Mouse (Mus musculus) thymus, adult 2 months (tissue): ENCODE results near the gene Pou6f2. TPM values are rescaled to one million over a fixed set of nuclear protein-coding genes. Genes with fewer than 3 reads are reported as not detected.

Source experiments
- DNase-seq: peaks from one replicate; pipeline ENCODE4 v3.0.0; 2021
- H3K27ac ChIP-seq: fragments of 200-500 bp; 2 replicates; pipeline ENCODE4 v1.5.1; 2012; ENCODE audit warnings: low read length, control low read depth; ENCODE audit not compliant: control insufficient read depth, insufficient read depth
- H3K27me3 ChIP-seq: fragments of 200-500 bp; 2 replicates; pipeline ENCODE4 v1.6.1; 2012; ENCODE audit warnings: mild to moderate bottlenecking, low read length, moderate library complexity, mixed read lengths; ENCODE audit not compliant: control insufficient read depth, insufficient read depth
- H3K36me3 ChIP-seq: fragments of 200-500 bp; 2 replicates; pipeline ENCODE4 v1.6.1; 2012; ENCODE audit warnings: mild to moderate bottlenecking, low read length, moderate library complexity; ENCODE audit not compliant: control insufficient read depth, insufficient read depth
- H3K4me1 ChIP-seq: fragments of 200-500 bp; replicated peaks from 2 replicates; pipeline ENCODE4 v1.6.1; 2012; ENCODE audit warnings: low read length; ENCODE audit not compliant: control insufficient read depth, insufficient read depth
- H3K4me3 ChIP-seq: fragments of 200-500 bp; 2 replicates; pipeline ENCODE4 v1.5.1; 2012; ENCODE audit warnings: mild to moderate bottlenecking, low read length, control low read depth, moderate library complexity; ENCODE audit not compliant: control insufficient read depth, insufficient read depth
- CTCF ChIP-seq: fragments of 200-500 bp; IDR thresholded peaks from 2 replicates; pipeline ENCODE4 v1.5.1; 2012; ENCODE audit warnings: mild to moderate bottlenecking, control low read depth, low read length, moderate library complexity, borderline replicate concordance; ENCODE audit not compliant: control insufficient read depth, poor library complexity, insufficient read depth; ENCODE audit errors: extremely low read depth
- POLR2A ChIP-seq: fragments of 200-500 bp; IDR thresholded peaks from 2 replicates; pipeline ENCODE4 v1.6.1; 2012; ENCODE audit warnings: mild to moderate bottlenecking, low read length, control low read depth, moderate library complexity; ENCODE audit not compliant: control insufficient read depth, poor library complexity, insufficient read depth; ENCODE audit errors: extremely low read depth
- WGBS: fragments of 180-500 bp; shearing (Covaris S2); methylation state at CpG from one replicate; pipeline ENCODE4 v1.1.7; 2018; 5-methylcytosine and 5-hydroxymethylcytosine counted together
- polyA plus RNA-seq: library from polyadenylated mRNA; depleted of rRNA; stranded (reverse); fragments of >200 nt; gene quantifications from 2 replicates; pipeline ENCODE4 v1.2.3, GENCODE M21; 2012

The Pou6f2 gene
- polyA plus RNA-seq, 1 experiment = not detected

DNA sequence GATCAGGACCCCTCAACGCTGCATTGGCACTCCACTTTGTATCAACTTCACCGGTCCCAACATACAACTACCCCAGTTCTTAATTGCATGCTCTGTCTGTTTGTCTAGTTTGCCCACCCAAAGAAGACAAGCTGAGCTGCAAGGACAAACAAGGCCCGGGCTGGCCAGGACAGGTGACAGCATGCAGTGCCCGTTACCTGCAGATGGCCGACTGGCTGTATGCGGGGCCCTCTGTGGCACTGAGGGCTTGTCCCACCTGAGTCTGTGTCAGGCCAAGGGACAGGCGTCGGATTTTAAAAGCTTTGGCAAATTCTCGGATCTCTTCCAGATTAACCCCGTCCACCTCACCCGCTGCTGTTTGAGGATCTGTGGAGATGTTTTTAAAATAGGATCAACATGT lies 268.7 kb downstream of the Pou6f2 start:
- no peak overlapping the region for H3K4me3 ChIP-seq

DNA sequence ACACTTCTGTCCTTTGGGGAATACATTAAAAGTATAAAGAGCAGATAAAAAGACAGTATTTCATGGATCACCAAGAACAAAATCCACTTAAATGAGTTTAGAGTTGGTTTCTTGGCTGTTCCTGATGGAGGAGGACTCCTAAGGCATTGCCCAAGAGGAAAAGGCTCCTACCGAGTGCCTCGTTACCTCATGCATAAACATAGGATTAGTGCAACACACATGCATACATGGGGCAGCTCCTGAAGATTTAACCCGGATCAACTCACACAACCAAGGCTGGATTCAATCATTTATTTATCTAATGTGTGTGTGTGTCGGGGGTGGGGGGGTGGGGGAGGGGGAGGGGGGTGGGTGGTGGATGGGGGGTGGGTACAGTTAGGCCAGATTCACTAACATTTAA lies 269.4 kb downstream of the Pou6f2 start:
- TF ChIP-seq CTCF = no peak
- no peak for TF ChIP-seq POLR2A
- DNase-seq = no peak
- 88% methylated on average over 4 of the region's 4 CpGs for WGBS
- Histone ChIP-seq H3K27me3 (no peaks in the 10 kb centered on the region), H3K4me1 (no peaks in the 10 kb centered on the region), H3K4me3 (no peak overlapping the region), H3K36me3 (no peaks in the 10 kb centered on the region), H3K27ac (no peak overlapping the region)

More for the DNA sequence above, 268.7 kb downstream of the Pou6f2 start:
- Histone ChIP-seq H3K4me1 (no peaks in the 10 kb centered on the region), H3K27me3 (no peaks in the 10 kb centered on the region), H3K36me3 (no peaks in the 10 kb centered on the region), H3K27ac (no peak overlapping the region)
- no peak for DNase-seq
- no peak for TF ChIP-seq CTCF
- TF ChIP-seq POLR2A = no peak
- 95% methylated on average over 11 of the region's 11 CpGs for WGBS

DNA sequence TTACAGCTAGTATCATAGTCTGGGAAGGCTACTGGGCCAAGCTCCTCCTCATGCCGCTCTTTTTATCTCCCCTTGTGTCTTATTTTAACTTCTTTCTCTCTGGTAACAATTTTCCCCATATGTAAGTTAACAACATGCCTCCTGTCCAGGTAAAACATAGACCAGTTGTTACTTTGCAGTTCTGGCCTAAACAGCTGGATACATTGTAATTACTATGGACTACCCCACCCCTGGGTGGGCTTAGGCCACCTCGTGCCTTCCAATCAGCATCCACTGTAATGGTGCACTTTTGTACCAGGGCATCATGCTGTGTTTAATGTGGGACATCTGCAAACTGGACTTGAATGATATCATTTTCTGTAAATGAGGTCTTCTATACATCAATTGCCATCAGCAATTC lies 271.4 kb downstream of the Pou6f2 start:
- H3K4me3 ChIP-seq = no peak overlapping the region
- no peaks in the 10 kb centered on the region for H3K4me1 ChIP-seq
- H3K36me3 ChIP-seq = no peaks in the 10 kb centered on the region
- TF ChIP-seq POLR2A (no peak), CTCF (no peak)
- DNase-seq = no peak
- H3K27ac ChIP-seq = no peak overlapping the region
- H3K27me3 ChIP-seq = no peaks in the 10 kb centered on the region
- whole genome bisulfite sequencing = 82% methylated on average over 2 of the region's 2 CpGs

DNA sequence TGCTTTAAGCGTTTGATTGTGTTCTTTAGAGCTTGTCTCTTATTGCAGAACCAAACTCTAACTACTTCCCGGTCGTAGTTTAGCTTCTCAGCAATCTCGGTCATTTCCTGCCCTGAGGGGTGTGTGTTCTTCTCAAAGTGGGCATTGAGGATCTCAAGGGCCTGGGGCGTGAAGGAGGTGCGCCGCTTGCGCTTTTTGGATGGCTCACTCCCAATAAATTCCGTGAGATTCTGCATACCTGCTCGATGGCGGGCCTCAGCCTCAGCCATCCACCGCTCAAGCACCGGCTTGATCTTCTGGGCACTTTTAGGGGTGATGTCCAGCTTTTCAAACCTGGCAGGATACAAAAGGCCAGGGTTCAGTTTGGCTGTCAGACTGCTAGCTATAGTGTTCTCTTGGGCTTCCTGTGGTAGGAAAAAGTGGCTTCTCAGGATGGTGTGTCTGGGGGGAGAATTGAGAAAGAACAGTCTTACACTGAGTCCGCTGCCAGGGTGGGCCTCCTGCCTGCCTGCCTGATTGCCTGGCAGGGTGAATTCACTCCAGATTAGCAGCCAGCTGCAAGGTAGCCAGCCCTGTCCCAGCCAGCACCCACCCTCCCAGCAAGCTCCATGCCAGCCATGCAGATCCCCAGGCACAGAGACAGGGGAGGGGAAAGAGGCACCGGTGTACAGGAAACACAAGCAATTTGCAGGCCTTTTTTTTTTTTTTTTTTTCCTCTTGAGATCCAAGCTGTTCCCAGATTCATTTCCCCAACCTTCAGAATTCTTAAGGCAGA lies 272.1 kb downstream of the Pou6f2 start:
- no peak for TF ChIP-seq POLR2A
- no peaks in the 10 kb centered on the region for H3K27me3 ChIP-seq
- no peak for DNase-seq

DNA sequence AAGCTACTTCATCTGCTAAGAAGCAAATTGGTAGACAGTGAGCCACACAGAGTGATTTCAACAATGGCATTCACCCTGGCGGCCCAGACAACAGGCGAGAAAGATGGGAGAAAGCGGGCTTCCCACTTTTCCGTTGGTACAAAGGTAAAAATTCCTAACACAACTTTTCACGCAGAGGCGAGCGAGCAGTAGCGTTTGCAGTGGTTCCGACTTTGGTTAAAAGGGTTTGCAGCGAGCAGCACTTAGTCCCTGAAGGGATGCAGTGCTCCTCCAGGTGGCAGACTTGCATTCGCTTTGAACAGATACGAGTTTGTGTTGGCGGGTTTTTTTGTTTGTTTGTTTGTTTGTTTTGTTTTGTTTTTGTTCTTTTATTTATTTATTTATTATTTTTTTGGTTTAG lies 273.1 kb downstream of the Pou6f2 start:
- Histone ChIP-seq H3K27ac (no peak overlapping the region), H3K27me3 (no peaks in the 10 kb centered on the region), H3K36me3 (no peaks in the 10 kb centered on the region), H3K4me1 (no peaks in the 10 kb centered on the region), H3K4me3 (no peak overlapping the region)
- WGBS = 17% methylated on average over 13 of the region's 13 CpGs
- peak; percentile 1 for DNase-seq
- TF ChIP-seq CTCF = no peak
- no peak for TF ChIP-seq POLR2A

More for the DNA sequence above, 272.1 kb downstream of the Pou6f2 start:
- Histone ChIP-seq H3K4me1 (no peaks in the 10 kb centered on the region), H3K4me3 (no peak overlapping the region), H3K27ac (no peak overlapping the region), H3K36me3 (no peaks in the 10 kb centered on the region)
- 68% methylated on average over 15 of the region's 15 CpGs for WGBS

DNA sequence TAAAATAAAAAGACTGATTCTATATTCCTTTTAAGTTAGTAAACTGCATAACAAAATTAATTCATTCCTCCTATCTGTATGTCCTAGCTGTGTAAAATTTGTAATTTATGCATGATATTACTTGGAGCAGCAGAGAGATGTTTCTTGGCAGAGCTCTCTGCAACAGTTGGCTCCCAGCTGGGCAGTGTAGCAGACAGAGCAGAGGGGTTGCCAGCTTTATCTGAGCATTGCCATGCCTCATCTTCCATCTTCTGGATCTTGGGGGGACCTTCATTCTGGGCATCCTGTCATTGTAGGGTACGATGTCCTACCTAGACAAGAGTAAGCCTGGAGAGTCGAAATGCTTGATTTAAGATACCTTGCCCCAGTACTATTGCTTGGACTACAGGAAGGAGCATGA lies 277.1 kb downstream of the Pou6f2 start:
- no peaks in the 10 kb centered on the region for H3K36me3 ChIP-seq
- H3K4me3 ChIP-seq = no peak overlapping the region
- no peak overlapping the region for H3K27ac ChIP-seq
- H3K4me1 ChIP-seq = no peaks in the 10 kb centered on the region
- WGBS = 95% methylated on average over 2 of the region's 2 CpGs
- H3K27me3 ChIP-seq = no peaks in the 10 kb centered on the region
- TF ChIP-seq POLR2A (no peak), CTCF (no peak)
- no peak for DNase-seq

DNA sequence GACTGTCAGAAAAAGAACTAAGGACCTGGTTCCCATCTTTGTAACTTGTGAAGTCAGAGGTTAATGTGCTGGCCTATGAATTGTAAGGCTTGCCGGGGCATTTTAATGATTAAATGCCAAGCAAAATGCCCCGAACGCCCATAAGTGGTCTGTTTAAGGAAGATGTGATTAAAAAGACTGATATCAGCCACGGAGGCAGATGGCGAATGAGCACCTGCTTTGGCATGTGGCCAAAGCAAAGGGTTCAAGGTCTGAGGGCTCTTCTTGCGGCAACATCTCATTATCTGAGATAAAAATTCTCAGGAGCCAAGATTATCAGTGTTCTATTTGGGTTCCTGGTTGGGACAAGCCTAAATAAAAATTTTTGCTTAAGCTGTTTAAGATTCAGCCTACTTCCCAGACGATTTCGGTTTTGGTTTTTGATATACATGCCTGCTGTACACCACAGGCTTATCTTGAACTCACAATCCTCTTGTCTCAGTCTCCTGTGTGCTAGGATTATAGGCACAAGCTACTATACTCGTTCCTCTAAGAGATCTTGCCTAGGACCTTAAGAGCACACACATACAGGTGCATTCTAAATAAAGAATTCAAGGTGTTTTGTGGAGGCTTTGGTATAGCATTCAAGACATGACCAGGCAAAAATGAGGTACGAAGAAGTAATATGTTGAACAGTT lies 315.9 kb downstream of the Pou6f2 start:
- Histone ChIP-seq H3K4me3 (no peak overlapping the region), H3K36me3 (no peaks in the 10 kb centered on the region), H3K27ac (no peak overlapping the region), H3K27me3 (no peaks in the 10 kb centered on the region), H3K4me1 (no peaks in the 10 kb centered on the region)
- 79% methylated on average over 10 of the region's 10 CpGs for WGBS
- DNase-seq = no peak
- TF ChIP-seq POLR2A (no peak), CTCF (no peak)
